Mouse (Mus musculus) embryonic fibroblast, embryonic 13.5 days (primary cell): ENCODE results near the gene Grwd1. TPM values are rescaled to one million over a fixed set of nuclear protein-coding genes. Genes with fewer than 3 reads are reported as not detected.

Source experiments
- H3K27ac ChIP-seq: 2 replicates; pipeline ENCODE4 v1.5.1; 2012; ENCODE audit warnings: low read length, control low read depth, inconsistent platforms; ENCODE audit not compliant: insufficient read depth
- H3K4me1 ChIP-seq: 2 replicates; pipeline ENCODE4 v1.6.1; 2011; ENCODE audit warnings: low read length; ENCODE audit not compliant: control insufficient read depth, insufficient read depth
- H3K4me3 ChIP-seq: 2 replicates; pipeline ENCODE4 v1.5.1; 2011; ENCODE audit warnings: mild to moderate bottlenecking, control low read depth, low read length; ENCODE audit not compliant: insufficient read depth
- CTCF ChIP-seq: IDR thresholded peaks from 2 replicates; pipeline ENCODE4 v1.5.1; 2011; ENCODE audit warnings: mild to moderate bottlenecking, control low read depth, low read length, moderate library complexity, borderline replicate concordance; ENCODE audit not compliant: insufficient read depth
- POLR2A ChIP-seq: IDR thresholded peaks from 2 replicates; pipeline ENCODE4 v1.6.1; 2011; ENCODE audit warnings: low read depth, mild to moderate bottlenecking, control low read depth, low read length, moderate library complexity
- polyA plus RNA-seq: library from polyadenylated mRNA; stranded (reverse); fragments of >200 nt; gene quantifications from 2 replicates; pipeline ENCODE4 v1.2.4, GENCODE M21; 2011; ENCODE audit warnings: low read depth; ENCODE audit not compliant: missing spikeins, insufficient read length

The Grwd1 gene
- polyA plus RNA-seq, 1 experiment, result 13.5 TPM

- Histone ChIP-seq H3K27ac (no peak overlapping the region), H3K4me3 (no peak overlapping the region), H3K4me1 (peaks cover 13% of the 10 kb centered on the region)
- no peak for TF ChIP-seq POLR2A
- no peak for TF ChIP-seq CTCF
These were observed 30.1 kb downstream of the Grwd1 start for GRCm38 (mm10) chr7:45800546-45801204.

- TF ChIP-seq POLR2A, result no peak
- Histone ChIP-seq H3K27ac (no peak overlapping the region), H3K4me3 (no peak overlapping the region), H3K4me1 (peaks cover 13% of the 10 kb centered on the region)
These were observed 30.7 kb downstream of the Grwd1 start for GRCm38 (mm10) chr7:45800001-45800400.

- Histone ChIP-seq H3K4me1 (peaks cover 13% of the 10 kb centered on the region), H3K27ac (no peak overlapping the region), H3K4me3 (no peak overlapping the region)
- TF ChIP-seq POLR2A (no peak), CTCF (no peak)
These were observed 31.8 kb downstream of the Grwd1 start for GRCm38 (mm10) chr7:45798931-45799330.

- no peak for TF ChIP-seq CTCF
- no peak for TF ChIP-seq POLR2A
- no peak overlapping the region for H3K27ac ChIP-seq
- H3K4me1 ChIP-seq, result peaks cover 13% of the 10 kb centered on the region
- no peak overlapping the region for H3K4me3 ChIP-seq
These were observed 32.3 kb downstream of the Grwd1 start for GRCm38 (mm10) chr7:45798511-45798836.

- Histone ChIP-seq H3K4me1 (peaks cover 9% of the 10 kb centered on the region), H3K4me3 (no peak overlapping the region), H3K27ac (no peak overlapping the region)
- TF ChIP-seq CTCF (no peak), POLR2A (no peak)
These were observed 32.9 kb downstream of the Grwd1 start for GRCm38 (mm10) chr7:45797661-45798510.

GRCm38 (mm10) chr7:45796950-45797349 lies 33.8 kb downstream of the Grwd1 start:
- no peak overlapping the region for H3K27ac ChIP-seq
- no peak overlapping the region for H3K4me3 ChIP-seq
- peaks cover 3% of the 10 kb centered on the region; the same call in 1 of the 2 replicates for H3K4me1 ChIP-seq
- TF ChIP-seq POLR2A, result no peak
- TF ChIP-seq CTCF, result no peak

GRCm38 (mm10) chr7:45794971-45795370 lies 35.8 kb downstream of the Grwd1 start:
- TF ChIP-seq CTCF, result no peak
- no peak for TF ChIP-seq POLR2A
- H3K4me1 ChIP-seq, result no peaks in the 10 kb centered on the region
- H3K27ac ChIP-seq, result no peak overlapping the region
- no peak overlapping the region for H3K4me3 ChIP-seq

- TF ChIP-seq POLR2A (no peak), CTCF (no peak)
- Histone ChIP-seq H3K27ac (no peak overlapping the region), H3K4me3 (no peak overlapping the region), H3K4me1 (no peaks in the 10 kb centered on the region)
These were observed 36.7 kb downstream of the Grwd1 start for GRCm38 (mm10) chr7:45793969-45794585.

GRCm38 (mm10) chr7:45793240-45793639 lies 37.5 kb downstream of the Grwd1 start:
- TF ChIP-seq POLR2A (no peak), CTCF (no peak)

More at GRCm38 (mm10) chr7:45793240-45793639, 37.5 kb downstream of the Grwd1 start:
- Histone ChIP-seq H3K4me3 (no peak overlapping the region), H3K27ac (no peak overlapping the region), H3K4me1 (no peaks in the 10 kb centered on the region)
